Mouse (Mus musculus): ENCODE measurements around the gene Gpr37l1. TPM values are rescaled to one million over a fixed set of nuclear protein-coding genes. Genes with fewer than 3 reads are reported as not detected.
"Not testable (repeated sequence)": the region's sequence is repeated elsewhere in the genome, so short reads cannot be mapped to it uniquely, and the experiment has no call there.

Gpr37l1 gene
- polyA plus RNA-seq, 1 experiment from 2014 or later, result not detected

- no peak overlapping the region for H3K4me3 ChIP-seq (replicated peaks)
- no peak overlapping the region for H3K9ac ChIP-seq
- H3K4me2 ChIP-seq, result no peak overlapping the region
- H3K4me1 ChIP-seq (replicated peaks), result peaks cover 15% of the 10 kb centered on the region
- no peak for ATAC-seq (ENCODE audit: low read depth)
- 72% methylated on average over 6 of the region's 6 CpGs for WGBS (ENCODE audit: insufficient replicate concordance)
- no peaks in the 10 kb centered on the region for H3K36me3 ChIP-seq
- no peaks in the 10 kb centered on the region for H3K9me3 ChIP-seq (replicated peaks)
- H3K27ac ChIP-seq, result no peak overlapping the region
- DNase-seq, result no peak
- peaks cover 3% of the 10 kb centered on the region; the same call in 1 of the 2 replicates for H3K27me3 ChIP-seq
Measured at GRCm38 (mm10) chr1:135195907-135196440, 28.5 kb upstream of the Gpr37l1 start.

GRCm38 (mm10) chr1:135194335-135194734, 26.9 kb upstream of the Gpr37l1 start:
- not testable (repeated sequence) for H3K27ac ChIP-seq
- 70% methylated on average over 5 of the region's 5 CpGs for WGBS (ENCODE audit: insufficient replicate concordance)

GRCm38 (mm10) chr1:135189186-135189585, 21.7 kb upstream of the Gpr37l1 start:
- 70% methylated on average over 4 of the region's 4 CpGs for whole genome bisulfite sequencing (ENCODE audit: insufficient replicate concordance)

More at GRCm38 (mm10) chr1:135194335-135194734, 26.9 kb upstream of the Gpr37l1 start:
- not testable (repeated sequence) for ATAC-seq (ENCODE audit: low read depth); DNase-seq; H3K4me3 ChIP-seq (replicated peaks); H3K4me2 ChIP-seq; H3K36me3 ChIP-seq; H3K4me1 ChIP-seq (replicated peaks); H3K27me3 ChIP-seq; H3K9ac ChIP-seq; H3K9me3 ChIP-seq (replicated peaks)

GRCm38 (mm10) chr1:135188197-135188596, 20.7 kb upstream of the Gpr37l1 start:
- no peak for ATAC-seq (ENCODE audit: low read depth)
- Histone ChIP-seq H3K36me3 (no peaks in the 10 kb centered on the region), H3K27ac (no peak overlapping the region), H3K4me2 (no peak overlapping the region), H3K4me1 (replicated peaks) (peaks cover 2% of the 10 kb centered on the region; the same call in 1 of the 2 replicates), H3K9me3 (replicated peaks) (no peaks in the 10 kb centered on the region), H3K27me3 (peaks cover 17% of the 10 kb centered on the region), H3K4me3 (replicated peaks) (no peak overlapping the region), H3K9ac (no peak overlapping the region)
- 43% methylated on average over 3 of the region's 3 CpGs for WGBS (ENCODE audit: insufficient replicate concordance)
- no peak for DNase-seq

More at GRCm38 (mm10) chr1:135189186-135189585, 21.7 kb upstream of the Gpr37l1 start:
- no peak for DNase-seq
- Histone ChIP-seq H3K27me3 (peaks cover 17% of the 10 kb centered on the region), H3K4me1 (replicated peaks) (no peaks in the 10 kb centered on the region), H3K27ac (no peak overlapping the region), H3K4me3 (replicated peaks) (no peak overlapping the region), H3K4me2 (no peak overlapping the region), H3K9ac (no peak overlapping the region), H3K9me3 (replicated peaks) (no peaks in the 10 kb centered on the region), H3K36me3 (no peaks in the 10 kb centered on the region)
- no peak for ATAC-seq (ENCODE audit: low read depth)

- ATAC-seq (ENCODE audit: low read depth); H3K4me1 ChIP-seq (replicated peaks): not testable (repeated sequence)
- WGBS (ENCODE audit: insufficient replicate concordance), result 35% methylated on average over 2 of the region's 2 CpGs
Measured at GRCm38 (mm10) chr1:135187016-135187415, 19.5 kb upstream of the Gpr37l1 start.

GRCm38 (mm10) chr1:135186427-135186826, 18.9 kb upstream of the Gpr37l1 start:
- Histone ChIP-seq H3K9ac (no peak overlapping the region), H3K9me3 (replicated peaks) (no peaks in the 10 kb centered on the region), H3K36me3 (no peaks in the 10 kb centered on the region), H3K27ac (no peak overlapping the region), H3K4me2 (no peak overlapping the region), H3K4me1 (replicated peaks) (peaks cover 6% of the 10 kb centered on the region; the same call in 1 of the 2 replicates), H3K27me3 (peaks cover 17% of the 10 kb centered on the region), H3K4me3 (replicated peaks) (no peak overlapping the region)
- WGBS (ENCODE audit: insufficient replicate concordance), result 28% methylated on average over 8 of the region's 8 CpGs
- ATAC-seq (ENCODE audit: low read depth), result no peak
- DNase-seq, result no peak

More at GRCm38 (mm10) chr1:135187016-135187415, 19.5 kb upstream of the Gpr37l1 start:
- not testable (repeated sequence) for H3K9me3 ChIP-seq (replicated peaks); H3K27ac ChIP-seq; H3K36me3 ChIP-seq; H3K4me3 ChIP-seq (replicated peaks); DNase-seq; H3K9ac ChIP-seq; H3K4me2 ChIP-seq
- H3K27me3 ChIP-seq, result peaks cover 17% of the 10 kb centered on the region

- Histone ChIP-seq H3K36me3 (no peaks in the 10 kb centered on the region), H3K9ac (no peak overlapping the region), H3K4me2 (no peak overlapping the region), H3K9me3 (replicated peaks) (no peaks in the 10 kb centered on the region), H3K27ac (no peak overlapping the region), H3K4me1 (replicated peaks) (peaks cover 6% of the 10 kb centered on the region; the same call in 1 of the 2 replicates), H3K4me3 (replicated peaks) (no peak overlapping the region), H3K27me3 (peaks cover 17% of the 10 kb centered on the region)
- 43% methylated on average over 5 of the region's 5 CpGs for WGBS (ENCODE audit: insufficient replicate concordance)
- ATAC-seq (ENCODE audit: low read depth) (no peak), DNase-seq (no peak)
Measured at GRCm38 (mm10) chr1:135185936-135186335, 18.5 kb upstream of the Gpr37l1 start.

GRCm38 (mm10) chr1:135183941-135184570, 16.6 kb upstream of the Gpr37l1 start:
- 60% methylated on average over 11 of the region's 11 CpGs for WGBS (ENCODE audit: insufficient replicate concordance)
- no peak overlapping the region for H3K27ac ChIP-seq
- H3K27me3 ChIP-seq, result peaks cover 17% of the 10 kb centered on the region
- H3K4me1 ChIP-seq (replicated peaks), result peaks cover 6% of the 10 kb centered on the region; the same call in 1 of the 2 replicates
- H3K4me3 ChIP-seq (replicated peaks), result no peak overlapping the region
- no peaks in the 10 kb centered on the region for H3K36me3 ChIP-seq
- ATAC-seq (ENCODE audit: low read depth), result no peak
- H3K9ac ChIP-seq, result no peak overlapping the region
- H3K4me2 ChIP-seq, result no peak overlapping the region
- no peaks in the 10 kb centered on the region for H3K9me3 ChIP-seq (replicated peaks)
- DNase-seq, result no peak

- DNase-seq (no peak), ATAC-seq (ENCODE audit: low read depth) (0 out of 2 replicates have a peak, but pooled peaks have one; percentile 32)
- Histone ChIP-seq H3K4me2 (no peak overlapping the region), H3K9ac (no peak overlapping the region), H3K36me3 (no peaks in the 10 kb centered on the region), H3K9me3 (replicated peaks) (no peaks in the 10 kb centered on the region), H3K27ac (no peak overlapping the region), H3K4me3 (replicated peaks) (no peak overlapping the region), H3K4me1 (replicated peaks) (peaks cover 6% of the 10 kb centered on the region; the same call in 1 of the 2 replicates), H3K27me3 (peaks cover 17% of the 10 kb centered on the region)
- WGBS (ENCODE audit: insufficient replicate concordance), result 44% methylated on average over 4 of the region's 4 CpGs
Measured at GRCm38 (mm10) chr1:135183448-135183847, 16.0 kb upstream of the Gpr37l1 start.

GRCm38 (mm10) chr1:135182975-135183374, 15.5 kb upstream of the Gpr37l1 start:
- DNase-seq (no peak), ATAC-seq (ENCODE audit: low read depth) (0 out of 2 replicates have a peak, but pooled peaks have one; percentile 49)
- no peak overlapping the region for H3K27ac ChIP-seq
- WGBS (ENCODE audit: insufficient replicate concordance), result 57% methylated on average over 3 of the region's 3 CpGs
- no peak overlapping the region for H3K4me2 ChIP-seq
- H3K4me1 ChIP-seq (replicated peaks), result peaks cover 6% of the 10 kb centered on the region; the same call in 1 of the 2 replicates
- H3K36me3 ChIP-seq, result no peaks in the 10 kb centered on the region
- H3K4me3 ChIP-seq (replicated peaks), result no peak overlapping the region
- H3K9me3 ChIP-seq (replicated peaks), result no peaks in the 10 kb centered on the region
- peaks cover 17% of the 10 kb centered on the region for H3K27me3 ChIP-seq
- H3K9ac ChIP-seq, result no peak overlapping the region

- Histone ChIP-seq H3K4me3 (replicated peaks) (no peak overlapping the region), H3K4me1 (replicated peaks) (peaks cover 6% of the 10 kb centered on the region; the same call in 1 of the 2 replicates), H3K36me3 (no peaks in the 10 kb centered on the region), H3K9ac (no peak overlapping the region), H3K27ac (no peak overlapping the region), H3K27me3 (peaks cover 17% of the 10 kb centered on the region), H3K4me2 (no peak overlapping the region), H3K9me3 (replicated peaks) (no peaks in the 10 kb centered on the region)
- ATAC-seq (ENCODE audit: low read depth) (no peak), DNase-seq (no peak)
- 72% methylated on average over 8 of the region's 8 CpGs for WGBS (ENCODE audit: insufficient replicate concordance)
Measured at GRCm38 (mm10) chr1:135181880-135182623, 14.6 kb upstream of the Gpr37l1 start.

Data from liver, embryonic 13.5 days (tissue).